Mouse (Mus musculus) cerebellum, postnatal 4 days (tissue): ENCODE results near the gene Slamf9.

ENCODE experiments used
- DNase-seq, 2 experiments: peaks; one replicate each; pipeline ENCODE4 v3.0.0; 2022; ENCODE audit warnings: low spot score in 2 of 2, mixed read lengths in 1 of 2

Gene Slamf9

DNA sequence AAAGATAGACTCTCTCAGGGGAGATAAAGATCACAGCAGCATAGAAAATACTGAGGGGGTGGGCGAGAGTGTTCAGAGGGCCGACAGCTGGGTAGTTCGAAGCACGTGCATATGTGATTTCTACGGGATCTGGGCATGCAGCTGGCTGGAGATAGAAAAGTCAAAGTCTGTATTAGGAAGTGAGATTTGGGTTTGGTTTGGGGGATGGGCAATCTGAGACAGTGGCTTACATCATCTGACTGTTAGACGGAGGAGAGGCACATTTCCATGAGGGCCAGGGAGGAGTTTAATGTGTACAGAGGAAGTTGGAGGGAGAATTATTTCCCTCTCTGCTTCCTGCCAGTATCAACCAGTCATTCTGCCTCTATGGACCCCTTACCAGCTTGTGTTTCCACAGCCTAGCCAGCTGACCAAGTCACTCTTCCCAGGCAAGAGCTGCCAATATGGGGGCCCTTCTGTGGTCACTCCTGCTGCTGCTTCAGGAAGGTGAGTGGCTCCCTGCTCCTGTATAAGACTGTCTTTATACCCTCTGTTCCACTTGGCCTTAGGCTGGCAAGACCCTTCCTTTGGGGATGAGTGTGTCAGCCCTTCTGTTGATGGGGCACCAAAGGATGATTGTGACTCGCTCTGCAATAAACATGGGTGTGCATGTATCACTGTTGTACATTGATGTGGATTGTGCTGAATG is at the start of gene Slamf9:
Gene Slamf9, plus strand, starts transcription at position 305 of the 688 bp plus-strand sequence.
- DNase-seq: no peak

DNA sequence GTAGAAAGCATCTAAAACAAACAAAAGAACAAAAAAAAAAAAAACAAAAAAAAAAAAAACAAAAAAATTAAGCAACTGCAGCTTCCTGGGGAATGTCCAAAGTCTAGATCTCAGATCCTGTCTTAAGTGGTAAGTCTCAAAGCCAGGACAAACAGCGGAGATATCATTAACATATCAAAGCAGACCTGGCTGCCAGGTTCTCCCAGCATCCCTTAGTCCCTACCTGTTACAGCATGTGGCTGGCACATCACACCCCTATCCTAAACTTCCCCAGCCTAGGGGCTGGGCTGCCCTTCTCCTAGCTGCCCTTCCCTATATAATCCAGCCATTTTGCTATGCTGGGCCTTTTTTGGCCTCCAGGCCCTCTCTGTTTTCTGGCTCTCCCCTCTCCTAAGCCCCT is 48.7 kb upstream of the Slamf9 start:
- no peak for DNase-seq

DNA sequence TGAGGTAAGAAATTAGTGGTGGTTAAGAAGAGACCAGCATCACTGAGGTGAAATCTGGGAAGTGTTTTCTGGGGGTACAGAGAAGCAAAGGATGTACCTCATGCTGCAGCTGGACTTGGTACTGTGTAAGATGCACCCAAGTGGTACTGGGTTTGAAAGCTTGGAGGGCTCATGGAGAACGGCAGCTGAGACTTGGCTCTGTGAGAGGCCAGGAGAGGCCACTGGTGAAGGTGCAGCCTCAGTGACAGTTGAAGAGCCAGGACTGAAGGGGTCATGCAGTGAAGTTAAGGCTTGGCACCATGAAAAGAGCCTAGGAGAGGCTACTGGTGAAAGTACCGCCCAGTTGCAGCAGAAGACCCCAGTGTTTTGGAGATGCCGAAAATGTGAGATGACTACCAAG is 47.3 kb upstream of the Slamf9 start:
- no peak for DNase-seq

DNA sequence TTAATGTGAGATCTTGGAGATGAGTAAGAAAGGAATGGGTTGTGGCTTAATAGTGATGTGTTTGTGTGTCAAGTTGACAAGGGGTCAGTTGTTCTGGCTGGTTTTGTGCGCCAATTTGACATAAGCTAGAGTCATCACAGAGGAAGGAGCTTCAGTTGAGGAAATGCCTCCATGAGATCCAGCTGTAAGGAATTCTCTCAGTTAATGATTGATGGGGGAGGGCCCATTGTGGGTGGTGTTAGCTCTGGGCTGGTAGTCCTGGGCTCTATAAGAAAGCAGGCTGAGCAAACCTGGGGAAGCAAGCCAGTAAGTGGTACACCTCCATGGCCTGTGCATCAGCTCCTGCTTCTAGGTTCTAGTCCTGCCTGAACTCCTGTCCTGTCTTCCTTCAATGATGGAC is 46.5 kb upstream of the Slamf9 start:
- DNase-seq: no peak

DNA sequence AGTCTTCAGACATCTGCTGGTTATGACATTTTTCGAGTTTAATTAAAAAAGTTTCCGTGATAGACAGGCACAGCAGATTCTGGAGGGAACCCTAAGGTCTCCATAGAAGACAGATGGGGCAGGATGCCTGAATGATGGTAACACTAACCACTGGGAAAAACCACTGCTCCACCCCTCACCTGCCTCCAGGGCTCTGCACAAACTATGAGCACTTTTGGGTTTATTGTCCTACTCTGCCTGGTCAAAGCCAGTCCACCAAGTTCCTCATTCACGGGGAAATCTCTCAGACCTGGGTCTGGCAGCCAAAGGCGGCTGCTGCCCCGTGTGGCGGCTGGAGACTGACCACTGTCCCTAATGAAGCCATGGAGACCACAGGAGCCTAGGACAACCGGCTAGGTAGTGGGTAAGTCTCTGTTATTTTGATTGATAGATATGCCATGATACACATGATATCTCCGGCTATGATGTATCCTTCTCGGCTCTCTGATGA is 44.4 kb upstream of the Slamf9 start:
- DNase-seq: no peak

DNA sequence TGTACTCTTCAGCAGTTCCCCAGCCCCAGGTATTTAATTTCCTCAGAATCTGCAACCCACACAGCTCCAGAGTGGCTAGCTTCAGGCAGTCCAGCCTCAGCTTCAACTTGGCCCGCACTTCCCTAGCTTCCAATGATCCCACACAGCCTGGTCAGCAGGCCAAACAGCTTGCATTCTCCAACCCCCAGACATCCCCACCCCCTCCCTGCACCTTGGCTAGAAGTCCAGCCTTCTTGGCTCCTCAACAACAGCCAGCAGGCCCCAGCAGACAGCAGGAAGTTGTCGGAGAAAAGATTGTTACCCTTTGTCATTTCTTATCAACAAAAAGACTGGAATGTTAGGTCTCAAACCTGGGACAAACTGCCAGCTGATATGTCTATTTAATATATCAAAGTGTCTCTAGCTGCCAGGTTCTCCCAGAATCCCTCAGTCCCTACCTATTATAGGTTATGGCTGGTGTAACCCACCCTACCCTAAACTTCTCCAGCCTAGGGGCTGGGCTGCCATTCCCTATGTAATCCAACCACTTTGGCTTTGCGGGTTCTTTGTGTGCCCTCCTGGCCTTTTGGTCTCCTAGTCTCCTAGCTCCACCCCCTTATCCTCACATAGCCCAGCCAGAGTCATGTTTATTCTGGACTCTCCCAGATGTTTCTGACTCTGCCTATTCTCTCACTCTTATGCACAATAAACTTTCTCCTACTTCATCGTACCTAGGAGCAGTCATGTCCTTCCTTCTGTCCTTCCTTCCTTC is 43.1 kb upstream of the Slamf9 start:
- no peak for DNase-seq

DNA sequence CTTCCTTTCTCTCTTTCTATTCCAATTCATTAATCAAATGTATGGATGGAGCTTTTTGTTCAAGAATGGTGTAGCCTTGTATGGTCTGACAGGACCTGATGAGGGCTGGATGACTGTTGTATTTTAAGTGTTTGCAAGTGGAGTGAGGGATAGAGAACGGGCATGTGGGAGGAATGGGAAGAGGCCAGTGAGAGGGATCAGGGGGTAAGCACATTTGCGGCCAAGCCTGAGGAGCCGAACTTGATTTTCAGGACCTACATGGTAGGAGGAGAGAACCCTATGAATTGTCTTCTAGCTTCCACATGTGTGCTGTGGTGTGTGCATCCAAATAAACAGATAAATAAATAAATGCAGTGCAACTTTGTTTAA is 42.6 kb upstream of the Slamf9 start:
- DNase-seq: no peak

DNA sequence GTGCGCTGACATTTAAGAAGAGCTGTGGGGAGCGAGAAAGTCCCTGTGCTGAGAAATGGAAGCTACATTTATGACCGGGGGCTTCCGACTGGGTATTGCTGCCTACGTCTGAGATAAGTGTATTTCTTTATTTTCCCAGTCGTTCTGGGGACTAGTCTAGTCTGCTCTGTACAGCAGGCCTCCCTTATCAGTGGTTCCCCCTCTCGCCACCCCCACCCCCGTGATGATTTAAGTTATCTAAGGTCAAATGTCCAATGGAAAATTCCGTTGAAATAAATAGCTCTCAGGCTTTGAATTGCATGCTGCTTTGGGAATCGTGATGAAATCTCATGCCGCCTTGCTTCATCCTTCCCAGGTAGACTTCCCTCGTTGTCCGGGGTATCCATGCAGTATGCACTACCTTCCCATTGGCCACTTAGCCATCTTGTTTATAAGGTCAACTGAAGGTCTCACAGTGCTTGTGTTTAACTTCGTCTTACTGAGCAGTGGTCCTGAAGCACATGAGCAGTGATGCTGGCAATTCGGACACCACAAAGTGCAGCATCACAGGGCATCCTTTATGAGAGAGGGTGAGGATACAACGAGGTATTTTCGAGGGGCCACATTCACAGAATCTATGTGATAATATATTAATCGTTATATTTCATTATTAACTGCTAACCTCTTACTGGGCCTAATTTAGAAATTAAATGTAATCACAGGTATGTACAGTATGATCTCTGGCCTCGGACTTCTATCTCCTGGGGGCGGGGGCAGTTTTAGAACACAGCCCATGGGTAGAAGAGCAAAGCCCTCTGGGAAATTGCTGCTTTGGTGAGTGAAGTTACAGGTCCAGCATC is 41.9 kb upstream of the Slamf9 start:
- DNase-seq: no peak

DNA sequence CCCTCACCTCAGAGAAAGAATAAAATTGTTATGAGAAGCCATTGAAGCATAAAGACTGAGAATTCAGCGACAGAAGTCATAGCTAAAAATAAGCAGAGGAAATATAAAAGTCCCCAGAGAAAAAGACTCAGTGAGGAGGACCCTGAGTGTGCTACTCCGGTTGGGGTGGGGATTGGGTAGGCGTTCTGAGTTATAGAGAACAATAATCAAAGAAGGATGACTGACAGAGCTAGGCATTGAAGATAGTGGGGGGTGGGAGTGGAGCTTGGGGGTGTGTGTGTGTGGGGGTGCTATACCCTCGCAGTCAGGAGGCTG is 41.4 kb upstream of the Slamf9 start:
- DNase-seq: no peak

DNA sequence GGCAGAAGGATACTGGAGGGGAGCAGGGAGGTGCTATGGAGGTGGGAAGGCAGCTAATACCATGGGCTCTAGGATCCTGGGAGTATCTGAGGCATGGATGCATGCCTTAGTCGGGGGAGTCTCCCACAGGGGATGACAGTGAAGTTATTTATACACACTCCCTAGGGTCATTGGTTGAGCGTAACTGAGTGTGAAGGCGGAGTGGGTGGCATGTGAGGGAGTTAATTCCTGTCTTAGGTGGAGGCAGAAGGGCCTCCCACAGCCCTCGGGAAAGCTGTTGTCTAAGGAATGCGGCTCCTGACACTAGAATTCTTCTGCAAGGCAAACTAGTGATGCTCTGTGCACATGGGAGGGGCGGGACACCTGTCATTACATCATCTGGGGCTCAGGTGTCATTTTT is 38.4 kb upstream of the Slamf9 start:
- DNase-seq: no peak

DNA sequence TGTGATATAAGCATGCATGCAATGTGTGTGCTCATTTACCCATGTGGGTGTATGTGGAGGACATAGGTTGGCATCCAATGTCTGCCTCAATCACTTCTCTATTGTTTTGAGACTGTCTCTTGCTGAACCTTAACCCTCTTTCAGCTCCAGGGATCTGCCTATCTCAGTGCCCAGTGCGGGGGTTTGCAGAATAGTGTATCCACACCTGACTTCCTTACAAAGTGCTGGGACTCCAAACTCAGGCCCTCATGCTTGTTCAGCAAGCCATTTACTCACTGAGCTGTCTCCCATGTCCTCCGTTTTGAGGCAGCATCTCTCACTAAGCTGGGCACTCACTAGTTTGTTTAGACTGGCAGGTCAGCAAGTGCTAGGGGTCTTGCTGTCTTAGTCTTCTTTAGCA is 36.5 kb upstream of the Slamf9 start:
- no peak for DNase-seq

DNA sequence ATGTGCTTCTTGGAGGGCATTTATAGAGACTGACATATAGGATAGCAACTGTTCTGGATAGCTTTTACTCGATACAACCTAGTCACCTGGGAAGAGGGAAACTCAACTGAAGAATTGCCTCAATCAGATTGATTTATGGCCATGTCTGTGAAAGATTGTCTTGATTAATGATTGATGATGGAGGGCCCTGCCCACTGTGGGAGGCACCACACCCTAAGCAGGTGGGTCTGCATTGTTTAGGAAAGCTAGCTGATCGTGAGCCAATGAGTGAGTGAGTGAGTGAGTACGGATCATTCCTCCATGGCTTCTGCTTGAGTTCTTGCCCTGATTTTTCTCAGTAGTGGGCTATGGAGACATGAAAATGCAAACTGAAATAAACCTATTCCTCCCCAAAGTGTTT is 34.6 kb upstream of the Slamf9 start:
- no peak for DNase-seq

DNA sequence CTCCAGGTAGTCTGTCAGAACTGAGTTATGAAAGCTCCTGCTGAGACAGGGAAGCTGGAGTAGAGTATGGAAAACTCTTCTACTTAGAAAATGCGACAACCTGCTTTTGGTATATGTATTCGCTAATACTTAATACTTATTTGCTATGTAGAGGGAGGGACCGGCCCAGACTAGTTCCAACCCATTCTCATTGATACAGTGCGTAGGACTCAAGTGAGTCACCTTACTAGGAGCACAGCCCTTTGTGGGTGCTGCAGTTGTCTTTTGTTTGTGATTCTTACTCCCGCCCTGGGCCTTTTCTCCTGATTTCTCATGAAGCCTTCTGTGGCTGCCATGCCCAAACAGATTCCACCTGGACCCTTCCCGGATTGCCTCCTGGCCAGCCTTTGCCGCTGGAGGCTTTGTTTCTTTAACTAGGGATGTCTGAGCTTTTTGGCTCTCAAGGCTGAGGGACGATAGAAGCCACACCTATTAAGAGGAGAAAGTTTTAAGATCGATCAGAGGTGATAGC is 33.2 kb upstream of the Slamf9 start:
- no peak for DNase-seq

DNA sequence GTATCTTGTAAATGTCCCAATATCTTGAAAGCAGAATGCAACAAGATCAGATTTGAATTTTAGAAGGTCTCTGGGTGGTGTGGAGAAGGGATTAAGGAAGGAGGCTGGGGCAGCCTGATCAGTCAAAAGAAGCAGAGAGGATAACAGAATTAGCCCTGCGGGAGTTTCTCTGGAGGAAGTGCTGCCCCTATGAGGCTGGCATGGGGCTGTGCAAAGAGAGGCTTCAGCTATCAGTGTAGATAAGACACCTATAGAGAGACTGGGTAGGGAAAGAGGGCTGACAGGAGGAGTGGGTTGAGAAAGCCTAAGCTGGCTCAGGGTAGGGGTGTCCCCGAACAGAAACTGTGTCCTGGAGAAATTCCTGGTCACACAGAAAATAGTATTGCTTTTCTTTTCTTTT is 24.9 kb upstream of the Slamf9 start:
- no peak for DNase-seq

DNA sequence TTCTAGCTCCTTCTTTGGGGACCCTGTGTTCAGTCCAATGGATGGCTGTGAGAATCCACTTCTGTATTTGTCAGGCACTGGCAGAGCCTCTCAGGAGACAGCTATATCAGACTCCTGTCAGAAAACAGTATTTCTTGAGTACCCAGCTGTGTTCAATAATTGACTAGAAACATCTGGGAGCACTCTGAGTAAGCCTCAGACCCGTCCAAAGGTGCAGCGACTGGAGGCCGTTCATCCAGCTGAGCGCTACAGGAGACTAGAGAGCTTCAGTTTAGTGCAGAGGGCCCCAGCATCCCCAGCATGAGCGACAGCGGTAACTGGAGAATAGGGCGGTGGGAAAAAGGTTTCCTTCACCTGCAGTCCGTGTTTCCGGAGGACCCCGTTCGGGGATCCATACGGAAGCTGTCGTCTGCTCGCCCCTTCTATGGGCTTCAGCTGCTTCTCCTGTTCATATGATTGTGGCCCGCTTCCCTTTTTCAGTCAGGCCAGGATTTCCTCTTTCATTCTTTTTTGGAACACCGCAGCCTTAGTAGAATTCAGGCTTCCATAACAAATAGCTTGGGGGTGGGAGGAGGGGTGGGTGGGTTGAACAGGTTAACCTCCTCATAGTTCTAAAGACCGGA is 24.2 kb upstream of the Slamf9 start:
- no peak for DNase-seq

DNA sequence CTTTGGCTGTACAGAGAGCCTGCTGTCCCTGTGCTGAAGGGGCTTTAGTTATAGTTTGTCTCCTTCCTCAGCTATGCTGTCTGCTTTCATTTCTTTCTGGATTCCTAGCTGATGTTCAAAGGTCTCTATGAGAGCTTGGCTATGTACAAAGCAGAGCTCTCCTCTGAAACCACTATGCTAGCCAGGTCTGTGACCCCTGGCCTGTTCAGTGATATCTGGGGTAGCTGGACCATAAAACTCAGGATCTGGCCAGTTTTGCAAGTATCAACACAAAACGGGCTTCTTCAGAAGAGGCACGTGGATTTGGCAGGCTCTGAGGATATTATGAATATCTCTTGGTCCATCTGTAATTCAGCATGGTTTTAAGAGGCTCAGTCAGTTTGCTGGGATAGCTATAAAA is 22.2 kb upstream of the Slamf9 start:
- DNase-seq: no peak

DNA sequence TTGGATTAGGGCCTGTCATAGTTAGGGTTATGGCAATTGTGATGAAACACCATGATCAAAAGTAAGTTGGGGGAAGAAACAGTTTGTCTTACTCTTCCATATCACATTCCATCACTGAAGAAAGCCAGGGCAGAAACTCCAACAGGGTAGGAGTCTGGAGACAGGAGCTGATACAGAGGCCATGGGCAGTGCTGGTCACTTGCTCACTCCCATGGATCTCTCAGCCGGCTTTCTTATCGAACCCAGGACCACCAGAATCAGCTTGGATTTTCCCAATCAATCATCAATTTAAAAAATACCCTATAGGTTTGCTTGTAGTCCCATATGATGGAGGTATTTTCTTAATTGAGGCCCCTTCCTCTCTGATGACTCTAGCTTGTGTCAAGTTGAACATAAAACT is 21.3 kb upstream of the Slamf9 start:
- DNase-seq: no peak

DNA sequence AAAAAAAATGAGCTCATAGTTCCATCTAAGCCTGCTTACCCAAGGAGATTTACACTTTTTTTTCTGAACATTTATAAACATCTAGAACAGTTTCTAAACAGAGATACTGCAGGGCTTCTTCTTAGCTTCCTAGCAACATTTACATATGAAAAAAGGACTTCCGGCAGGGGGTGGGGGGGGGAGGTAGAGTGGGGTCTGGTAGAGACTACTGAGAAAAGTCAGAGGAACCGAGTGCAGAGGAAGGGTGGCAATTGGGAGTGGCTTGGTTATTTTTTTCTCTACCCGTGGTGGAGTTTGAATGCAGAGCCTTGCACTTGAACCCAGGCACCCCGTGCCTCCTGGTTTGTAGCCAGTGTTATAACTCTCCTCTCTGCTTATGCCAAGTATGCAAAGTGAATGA is 19.7 kb upstream of the Slamf9 start:
- no peak for DNase-seq

DNA sequence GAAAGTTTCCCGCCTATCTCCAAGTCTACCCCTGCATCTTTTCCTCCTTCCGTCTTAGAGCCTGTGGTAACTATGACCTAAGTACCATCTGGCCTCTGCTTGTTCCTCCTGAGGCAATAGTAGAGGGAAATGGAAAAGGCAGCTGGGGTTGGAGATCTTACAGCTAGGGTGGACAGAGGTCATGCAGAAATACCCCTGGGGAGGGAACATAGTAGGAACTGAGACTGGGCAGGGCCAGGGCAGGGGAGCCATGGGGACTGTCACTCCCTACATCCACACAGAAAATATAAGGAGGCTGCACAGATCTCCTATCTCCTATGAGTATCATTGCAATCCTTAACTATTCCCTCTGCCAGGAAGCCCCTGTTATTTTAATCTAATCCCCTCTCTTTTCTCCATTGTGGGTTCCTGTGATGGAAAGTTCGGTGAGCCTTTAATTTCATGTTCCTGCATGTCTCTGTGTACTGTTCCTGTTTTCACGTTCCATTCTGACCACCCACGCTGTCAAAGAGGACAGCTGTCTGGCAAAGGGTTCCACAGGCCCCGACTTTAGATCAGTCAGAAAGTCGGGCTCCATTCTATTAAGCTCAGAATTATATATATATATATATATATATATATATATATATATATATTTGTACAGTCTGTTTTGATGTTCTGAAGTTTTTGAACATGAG is 19.0 kb upstream of the Slamf9 start:
- no peak for DNase-seq

DNA sequence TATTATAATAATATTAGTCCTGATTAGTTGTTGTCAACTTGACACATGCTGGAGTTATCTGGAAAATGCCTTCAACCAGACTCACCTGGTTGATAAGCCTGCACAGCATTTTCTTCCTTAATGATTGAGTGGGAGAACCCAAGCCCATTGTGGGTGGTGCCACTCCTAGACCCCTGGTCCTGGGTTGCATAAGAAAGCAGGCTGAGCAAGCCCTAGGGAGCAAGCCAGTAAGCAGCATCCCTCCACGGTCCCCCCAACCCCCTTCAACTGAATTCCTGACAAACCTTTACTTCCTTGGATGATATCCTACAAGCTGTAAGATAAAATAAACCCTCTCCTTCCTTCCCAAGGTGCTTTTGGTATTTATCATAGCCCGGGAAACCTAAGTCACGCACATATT is 18.0 kb upstream of the Slamf9 start:
- DNase-seq: no peak

DNA sequence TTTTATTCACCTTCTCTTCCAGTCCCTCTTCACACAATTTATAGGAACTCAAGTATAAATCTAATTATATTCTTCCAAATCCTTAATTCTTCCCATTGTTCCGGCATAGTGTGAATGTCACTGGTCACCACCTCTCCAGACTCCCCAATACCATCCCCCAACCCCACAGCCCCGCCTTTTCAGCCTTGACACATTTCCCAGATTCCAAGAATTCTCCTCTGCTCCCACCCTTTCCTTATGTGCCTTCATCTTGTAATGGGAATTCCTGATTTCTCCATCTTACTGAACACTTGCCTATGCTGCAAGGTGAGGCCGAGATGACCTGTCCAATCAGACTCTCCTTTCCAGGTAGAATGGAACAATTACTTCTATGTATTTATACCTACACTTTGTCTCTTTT is 17.1 kb upstream of the Slamf9 start:
- no peak for DNase-seq

DNA sequence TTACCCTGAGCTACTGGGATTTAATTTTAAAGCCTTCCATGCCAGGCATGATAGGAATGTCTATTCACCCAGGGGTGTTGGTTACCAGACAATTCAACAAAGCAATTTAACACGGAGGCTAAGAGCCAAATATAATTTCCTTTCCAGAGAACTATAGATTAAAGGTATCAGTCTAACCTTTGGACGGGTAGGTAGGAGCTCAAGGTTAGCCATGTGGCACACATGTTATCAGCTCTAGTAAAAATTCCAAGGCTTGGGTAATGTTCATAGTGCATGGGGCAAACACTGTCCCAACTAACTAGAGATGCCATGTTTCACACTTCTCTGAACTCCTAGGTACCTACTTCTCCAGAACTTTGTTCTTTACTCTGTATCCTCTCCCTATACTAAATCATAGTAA is 13.6 kb upstream of the Slamf9 start:
- no peak for DNase-seq
